Mouse (Mus musculus): ENCODE measurements around the gene Flnb. TPM values are rescaled to one million over a fixed set of nuclear protein-coding genes. Genes with fewer than 3 reads are reported as not detected.

Flnb gene
- polyA plus RNA-seq, 1 experiment from 2014 or later: 8.7 TPM

- Histone ChIP-seq H3K9me3 (replicated peaks) (no peaks in the 10 kb centered on the region; the same call in 1 of the 2 replicates), H3K27ac (no peak overlapping the region), H3K4me3 (no peak overlapping the region), H3K27me3 (no peaks in the 10 kb centered on the region), H3K4me2 (no peak overlapping the region), H3K4me1 (no peaks in the 10 kb centered on the region), H3K9ac (no peak overlapping the region), H3K36me3 (ENCODE audit: poor library complexity, severe bottlenecking) (no peaks in the 10 kb centered on the region)
- ATAC-seq: no peak
- 88% methylated on average over 4 of the region's 4 CpGs for WGBS
Observed at GRCm38 (mm10) chr14:7807711-7808110, 10.0 kb upstream of the Flnb start.

- Histone ChIP-seq H3K27ac (no peak overlapping the region), H3K9me3 (replicated peaks) (no peaks in the 10 kb centered on the region; the same call in 1 of the 2 replicates), H3K4me1 (no peaks in the 10 kb centered on the region), H3K27me3 (no peaks in the 10 kb centered on the region), H3K4me2 (no peak overlapping the region), H3K9ac (no peak overlapping the region), H3K36me3 (ENCODE audit: poor library complexity, severe bottlenecking) (no peaks in the 10 kb centered on the region), H3K4me3 (no peak overlapping the region)
- no peak for ATAC-seq
- 75% methylated on average over 11 of the region's 11 CpGs for WGBS
Observed at GRCm38 (mm10) chr14:7808501-7808981, 9.2 kb upstream of the Flnb start.

GRCm38 (mm10) chr14:7809043-7809955 lies 8.5 kb upstream of the Flnb start:
- Histone ChIP-seq H3K9ac (no peak overlapping the region), H3K36me3 (ENCODE audit: poor library complexity, severe bottlenecking) (no peaks in the 10 kb centered on the region), H3K27me3 (no peaks in the 10 kb centered on the region), H3K27ac (no peak overlapping the region), H3K4me2 (no peak overlapping the region), H3K9me3 (replicated peaks) (no peaks in the 10 kb centered on the region; the same call in 1 of the 2 replicates), H3K4me1 (no peaks in the 10 kb centered on the region), H3K4me3 (no peak overlapping the region)
- no peak for ATAC-seq
- WGBS: 88% methylated on average over 12 of the region's 12 CpGs

- H3K9ac ChIP-seq: peak overlapping the region; percentile 83
- no peaks in the 10 kb centered on the region for H3K36me3 ChIP-seq (ENCODE audit: poor library complexity, severe bottlenecking)
- no peaks in the 10 kb centered on the region for H3K27me3 ChIP-seq
- WGBS: under 1% methylated on average over 36 of the region's 36 CpGs
- H3K4me2 ChIP-seq: peak overlapping the region; percentile 96
- H3K9me3 ChIP-seq (replicated peaks): no peaks in the 10 kb centered on the region
- H3K4me3 ChIP-seq: peak overlapping the region; percentile 74
- peak overlapping the region; percentile 70; the same call in 1 of the 2 replicates for H3K27ac ChIP-seq
- peaks cover 42% of the 10 kb centered on the region for H3K4me1 ChIP-seq
- peak; percentile 55 for ATAC-seq
Observed at GRCm38 (mm10) chr14:7818463-7819121, 835 bp downstream of the Flnb start.

- 65% methylated on average over 5 of the region's 5 CpGs for WGBS
- H3K4me3 ChIP-seq: peak overlapping the region; percentile 74
- no peak overlapping the region for H3K27ac ChIP-seq
- H3K9ac ChIP-seq: peak overlapping the region; percentile 83
- peaks cover 42% of the 10 kb centered on the region for H3K4me1 ChIP-seq
- peak overlapping the region; percentile 96 for H3K4me2 ChIP-seq
- H3K27me3 ChIP-seq: no peaks in the 10 kb centered on the region
- H3K9me3 ChIP-seq (replicated peaks): no peaks in the 10 kb centered on the region
- H3K36me3 ChIP-seq (ENCODE audit: poor library complexity, severe bottlenecking): no peaks in the 10 kb centered on the region
- no peak for ATAC-seq
Observed at GRCm38 (mm10) chr14:7819446-7819845, 1.7 kb downstream of the Flnb start.

- no peak overlapping the region for H3K27ac ChIP-seq
- 83% methylated on average over 8 of the region's 8 CpGs for WGBS
- ATAC-seq: no peak
- H3K36me3 ChIP-seq (ENCODE audit: poor library complexity, severe bottlenecking): no peaks in the 10 kb centered on the region
- 0 out of 2 replicates have a peak overlapping the region, but pooled peaks have one; percentile 96 for H3K4me2 ChIP-seq
- H3K9me3 ChIP-seq (replicated peaks): no peaks in the 10 kb centered on the region
- H3K4me1 ChIP-seq: peaks cover 59% of the 10 kb centered on the region
- no peak overlapping the region for H3K9ac ChIP-seq
- H3K4me3 ChIP-seq: no peak overlapping the region
- no peaks in the 10 kb centered on the region for H3K27me3 ChIP-seq
Observed at GRCm38 (mm10) chr14:7821341-7821740, 3.6 kb downstream of the Flnb start.

- H3K4me1 ChIP-seq: peaks cover 72% of the 10 kb centered on the region
Observed at GRCm38 (mm10) chr14:7822693-7823092, 4.9 kb downstream of the Flnb start.

GRCm38 (mm10) chr14:7824651-7825268 lies 7.0 kb downstream of the Flnb start:
- ATAC-seq: no peak
- no peak overlapping the region for H3K4me2 ChIP-seq
- peaks cover 58% of the 10 kb centered on the region for H3K4me1 ChIP-seq
- H3K27me3 ChIP-seq: no peaks in the 10 kb centered on the region
- no peak overlapping the region; the same call in 1 of the 2 replicates for H3K27ac ChIP-seq
- H3K4me3 ChIP-seq: no peak overlapping the region
- H3K9ac ChIP-seq: no peak overlapping the region
- 0 out of 2 replicates have a peak, but pooled peaks cover 3% of the 10 kb centered on the region for H3K9me3 ChIP-seq (replicated peaks)
- 91% methylated on average over 8 of the region's 8 CpGs for WGBS
- H3K36me3 ChIP-seq (ENCODE audit: poor library complexity, severe bottlenecking): no peaks in the 10 kb centered on the region

More at GRCm38 (mm10) chr14:7822693-7823092, 4.9 kb downstream of the Flnb start:
- ATAC-seq: no peak
- Histone ChIP-seq H3K27me3 (no peaks in the 10 kb centered on the region), H3K9ac (no peak overlapping the region), H3K27ac (no peak overlapping the region), H3K9me3 (replicated peaks) (no peaks in the 10 kb centered on the region), H3K4me3 (no peak overlapping the region), H3K36me3 (ENCODE audit: poor library complexity, severe bottlenecking) (no peaks in the 10 kb centered on the region), H3K4me2 (peak overlapping the region; percentile 2)
- 32% methylated on average over 7 of the region's 7 CpGs for WGBS

- Histone ChIP-seq H3K4me3 (no peak overlapping the region), H3K9me3 (replicated peaks) (0 out of 2 replicates have a peak, but pooled peaks cover 3% of the 10 kb centered on the region), H3K9ac (peak overlapping the region; percentile 40), H3K36me3 (ENCODE audit: poor library complexity, severe bottlenecking) (no peaks in the 10 kb centered on the region), H3K4me2 (peak overlapping the region; percentile 16; the same call in 1 of the 2 replicates), H3K27me3 (no peaks in the 10 kb centered on the region), H3K4me1 (peaks cover 45% of the 10 kb centered on the region), H3K27ac (peak overlapping the region; percentile 89)
- ATAC-seq: peak; percentile 75
- WGBS: 19% methylated on average over 10 of the region's 10 CpGs
Observed at GRCm38 (mm10) chr14:7826151-7826937, 8.6 kb downstream of the Flnb start.

- WGBS: 92% methylated on average over 2 of the region's 2 CpGs
- H3K4me2 ChIP-seq: no peak overlapping the region
- H3K9me3 ChIP-seq (replicated peaks): 0 out of 2 replicates have a peak, but pooled peaks cover 3% of the 10 kb centered on the region
- no peaks in the 10 kb centered on the region for H3K36me3 ChIP-seq (ENCODE audit: poor library complexity, severe bottlenecking)
- no peak overlapping the region for H3K9ac ChIP-seq
- H3K27ac ChIP-seq: no peak overlapping the region
- H3K4me3 ChIP-seq: no peak overlapping the region
- peaks cover 38% of the 10 kb centered on the region for H3K4me1 ChIP-seq
- ATAC-seq: no peak
- no peaks in the 10 kb centered on the region for H3K27me3 ChIP-seq
Observed at GRCm38 (mm10) chr14:7829181-7829580, 11.4 kb downstream of the Flnb start.

All from forebrain, embryonic 13.5 days (tissue).